9 mouse cellular contexts compared by ENCODE assay signal in the genomic region with DNA sequence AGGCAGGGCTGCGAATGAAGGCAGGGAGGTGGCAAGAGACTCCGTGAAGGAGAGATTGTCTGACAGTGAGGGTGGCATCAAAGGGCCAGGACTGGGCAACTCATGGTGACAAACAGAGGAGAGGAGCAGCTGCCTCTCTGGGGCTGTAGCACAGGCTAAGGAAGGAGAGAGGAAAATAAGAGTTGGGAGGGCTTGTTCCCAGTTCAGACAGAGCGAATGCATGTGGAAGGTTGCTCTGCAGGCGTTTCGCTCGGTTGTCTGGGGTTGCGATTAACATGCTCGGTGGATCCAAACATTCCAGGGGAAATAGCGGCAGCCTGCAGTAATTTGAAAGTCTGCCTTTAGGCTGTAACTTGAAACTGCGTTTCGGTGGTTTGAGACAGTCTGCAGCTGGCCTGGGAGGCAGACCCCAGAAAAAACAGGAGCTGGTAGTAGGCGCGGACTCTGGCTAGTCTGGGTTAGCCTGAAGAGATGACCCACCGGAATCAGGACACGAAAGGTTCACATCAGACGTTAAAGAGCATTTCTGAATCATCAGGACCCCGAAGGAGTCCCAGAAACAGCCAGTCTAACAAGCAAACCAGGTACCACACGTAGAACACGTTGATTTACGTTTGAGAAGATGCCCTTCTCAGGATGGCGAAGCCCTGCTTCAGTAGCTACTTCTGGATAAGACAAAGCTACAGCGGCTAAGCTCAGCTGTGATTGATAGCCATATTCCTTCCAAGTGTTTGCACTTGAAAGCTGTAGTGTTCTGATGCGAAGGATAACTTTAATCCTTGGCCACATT. TPM values are rescaled to one million over a fixed set of nuclear protein-coding genes. Genes with fewer than 3 reads are reported as not detected.
DNase-seq lines count a peak whose midpoint lies in the region; ATAC-seq and TF ChIP-seq lines count a peak whose summit lies in the region.
"Had no signal": no experiment of that assay in that cellular context is flagged by ENCODE, and none has a peak within 500 bp of the region (broad histone marks: within the 10 kb centered on the region; RNA-seq: fewer than 3 reads in every experiment).

No protein-coding gene starts in this region.

- H3ac ChIP-seq in myocyte (ENCODE audit: control insufficient read depth, insufficient read length), result no peak overlapping the region

- no peaks in the 10 kb centered on the region for H3K79me2 ChIP-seq in myocyte (ENCODE audit: control insufficient read depth, insufficient read depth)

- intact Hi-C loops in gastrocnemius, postnatal 14 days (cut with DNase I; ENCODE audit: low total_unique reads), result no loop called here

- TF ChIP-seq EP300 in ES-Bruce4 (IDR thresholded peaks at IDR 0.05; ENCODE audit: insufficient read depth, low read depth, low read length), result peak; percentile 22; the same call in 1 of the 2 replicates

- no peaks in the 10 kb centered on the region for H3K27me3 ChIP-seq in ES-Bruce4 (ENCODE audit: control insufficient read depth, insufficient read depth, low read length, poor library complexity, severe bottlenecking)
- H3K27me3 ChIP-seq in embryonic facial prominence, embryonic 14.5 days (replicated peaks; ENCODE audit: control insufficient read depth, insufficient read depth, low read length), result no peaks in the 10 kb centered on the region
- no peaks in the 10 kb centered on the region for H3K27me3 ChIP-seq in intestine, embryonic 14.5 days (replicated peaks; ENCODE audit: control insufficient read depth, insufficient read depth, low read length)
- no peaks in the 10 kb centered on the region for H3K27me3 ChIP-seq in myocyte (ENCODE audit: control insufficient read depth, insufficient read depth, insufficient read length)
- H3K27me3 ChIP-seq: CH12.LX had no signal

- no peaks in the 10 kb centered on the region for H3K9me3 ChIP-seq in ES-Bruce4 (replicated peaks; ENCODE audit: control insufficient read depth, insufficient read depth, low read length, poor library complexity, severe bottlenecking)
- no peaks in the 10 kb centered on the region for H3K9me3 ChIP-seq in embryonic facial prominence, embryonic 14.5 days (ENCODE audit: control insufficient read depth, low read length)
- no peaks in the 10 kb centered on the region for H3K9me3 ChIP-seq in intestine, embryonic 14.5 days (ENCODE audit: control insufficient read depth, low read length)

- peak overlapping the region; percentile 58 for H3K9ac ChIP-seq in ES-Bruce4 (ENCODE audit: low read depth, poor library complexity, severe bottlenecking)
- peak overlapping the region; percentile 56 for H3K9ac ChIP-seq in embryonic facial prominence, embryonic 14.5 days (ENCODE audit: low read depth, low read length)
- 0 out of 2 replicates have a peak overlapping the region, but pooled peaks have one; percentile 16 for H3K9ac ChIP-seq in intestine, embryonic 14.5 days (ENCODE audit: low read length)

- peak overlapping the region; percentile 65 for H3K4me2 ChIP-seq in embryonic facial prominence, embryonic 14.5 days (ENCODE audit: low read depth, low read length)
- H3K4me2 ChIP-seq in intestine, embryonic 14.5 days (ENCODE audit: low read length), result peak overlapping the region; percentile 56
- H3K4me2 ChIP-seq in myocyte (ENCODE audit: low read depth), result peak overlapping the region; percentile 55

- peaks cover 1% of the 10 kb centered on the region for H3K4me1 ChIP-seq in ES-Bruce4 (ENCODE audit: control insufficient read depth, insufficient read depth, low read length)
- peaks cover 9% of the 10 kb centered on the region for H3K4me1 ChIP-seq in embryonic facial prominence, embryonic 14.5 days (ENCODE audit: control insufficient read depth, insufficient read depth, low read length)
- H3K4me1 ChIP-seq in intestine, embryonic 14.5 days (replicated peaks; ENCODE audit: control insufficient read depth, insufficient read depth, low read length), result peaks cover 8% of the 10 kb centered on the region; the same call in 1 of the 2 replicates

- H3K36me3 ChIP-seq in ES-Bruce4 (ENCODE audit: control insufficient read depth, insufficient read depth, low read length, poor library complexity, severe bottlenecking) (no peaks in the 10 kb centered on the region), myocyte (ENCODE audit: control insufficient read depth, insufficient read depth) (no peaks in the 10 kb centered on the region)
- no peaks in the 10 kb centered on the region for H3K36me3 ChIP-seq in embryonic facial prominence, embryonic 14.5 days (ENCODE audit: control insufficient read depth, insufficient read depth, low read length)
- no peaks in the 10 kb centered on the region for H3K36me3 ChIP-seq in intestine, embryonic 14.5 days (ENCODE audit: control insufficient read depth, insufficient read depth, low read length)

- H3K27ac ChIP-seq in ES-Bruce4 (ENCODE audit: insufficient read depth, low read length), result peak overlapping the region; percentile 90
- H3K27ac ChIP-seq in embryonic facial prominence, embryonic 14.5 days (replicated peaks; ENCODE audit: low read depth, low read length), result peak overlapping the region; percentile 74
- no peak overlapping the region; the same call in 1 of the 2 replicates for H3K27ac ChIP-seq in intestine, embryonic 14.5 days (ENCODE audit: low read depth)

- ATAC-seq in embryonic facial prominence, embryonic 14.5 days (ENCODE audit: low read depth), result peak; percentile 88
- ATAC-seq in intestine, embryonic 14.5 days (replicated peaks; ENCODE audit: low FRiP score, low TSS enrichment, low read depth), result peak; percentile 72

- TF ChIP-seq POLR2A in ES-Bruce4 (IDR thresholded peaks at IDR 0.05; ENCODE audit: insufficient read depth, low read length) (no peak), myocyte (IDR thresholded peaks at IDR 0.05; ENCODE audit: insufficient read length, low read depth) (no peak)

- DNase-seq in gastrocnemius, postnatal 14 days, result peak; percentile 13
- no peak for DNase-seq in gastrocnemius, postnatal 25 days
- DNase-seq in embryonic facial prominence, embryonic 14.5 days (ENCODE audit: low spot score), result peak; percentile 90
- DNase-seq in intestine, embryonic 14.5 days (ENCODE audit: low spot score), result peak; percentile 66
- DNase-seq in adrenal gland, adult 8-10 months, result no peak
- no peak for DNase-seq in thymus, postnatal 14 days

- WGBS in embryonic facial prominence, embryonic 14.5 days, result 8% methylated on average over 23 of the region's 23 CpGs
- 4% methylated on average over 23 of the region's 23 CpGs for WGBS in intestine, embryonic 14.5 days

- peak overlapping the region; percentile 57 for H3K4me3 ChIP-seq in ES-Bruce4 (ENCODE audit: low read depth, low read length)
- peak overlapping the region; percentile 36 for H3K4me3 ChIP-seq in embryonic facial prominence, embryonic 14.5 days (ENCODE audit: low read depth, low read length)
- H3K4me3 ChIP-seq in intestine, embryonic 14.5 days (ENCODE audit: low read depth, low read length), result peak overlapping the region; percentile 18
- H3K4me3 ChIP-seq in myocyte, result no peak overlapping the region

- TF ChIP-seq CTCF in ES-Bruce4 (IDR thresholded peaks at IDR 0.05; ENCODE audit: low read depth, low read length), result no peak

TF ChIP-seq in myocyte, 11 proteins besides CTCF, POLR2A, EP300 and RAD21:
- no peak for TF ChIP-seq E2F4 (IDR thresholded peaks at IDR 0.05; ENCODE audit: insufficient read depth)
- TF ChIP-seq USF1 (IDR thresholded peaks at IDR 0.05; ENCODE audit: low read depth), result no peak
- no peak for TF ChIP-seq MYOD1 (IDR thresholded peaks at IDR 0.05; ENCODE audit: control insufficient read depth in 1 of 3, insufficient read length in 2 of 3, low read depth in 2 of 3)
- no peak for TF ChIP-seq MAX (IDR thresholded peaks at IDR 0.05; ENCODE audit: low read depth)
- TF ChIP-seq TCF3 (IDR thresholded peaks at IDR 0.05; ENCODE audit: insufficient read length, low read depth), result no peak
- TF ChIP-seq SRF (IDR thresholded peaks at IDR 0.05; ENCODE audit: control insufficient read depth, insufficient read length, low read depth), result no peak
- TF ChIP-seq TCF12 (IDR thresholded peaks at IDR 0.05; ENCODE audit: insufficient read depth, poor library complexity, severe bottlenecking), result no peak

RNA-seq across cellular contexts. Expression of gene Gja1, which starts 54.7 kb away (rescaled TPM):
- total RNA-seq in gastrocnemius, postnatal 14 days (2021), result 10 to 100 TPM; 24.2 to 27.2 TPM
- total RNA-seq in gastrocnemius, postnatal 25 days (2021), result 10 to 100 TPM in 1 of 2 experiments, 1 to 10 TPM in 1; 9.7 to 13.6 TPM
- 300 and 311 TPM in 2 replicates for polyA plus RNA-seq in ES-Bruce4 (2011; ENCODE audit: insufficient read depth, insufficient read length, low read depth, missing spikeins)
- 289 and 351 TPM in 2 replicates for polyA plus RNA-seq in embryonic facial prominence, embryonic 14.5 days (2014; fragmentation: Nextera tagmentation; extraction: Ambion mirVana)
- 54.3 and 57.4 TPM in 2 replicates for polyA plus RNA-seq in intestine, embryonic 14.5 days (2014; fragmentation: Nextera tagmentation; extraction: Ambion mirVana)
- polyA plus RNA-seq in myocyte (2012; fragmentation: generic; extraction: Trizol), result 21.4 TPM
- 100 to 1,000 TPM in 3 of 4 experiments, 10 to 100 TPM in 1; 75.2 to 356 (median 209) TPM for total RNA-seq in adrenal gland, adult 8-10 months (2022)

Comparison
In these comparisons a context has a peak if more than half of its experiments do, and no peak if none do; other contexts are left out.
1. DNase-seq: peak in gastrocnemius, postnatal 14 days (single experiment), embryonic facial prominence, embryonic 14.5 days (single experiment) and intestine, embryonic 14.5 days (single experiment); none in gastrocnemius, postnatal 25 days (single experiment), adrenal gland, adult 8-10 months (single experiment) and thymus, postnatal 14 days (single experiment).
2. Peak in every context shown above with its lines, with median percentiles within 50 percentile points of each other: H3K9ac ChIP-seq and H3K4me2 ChIP-seq.